Mouse (Mus musculus) layer of hippocampus, postnatal 25 days (tissue): ENCODE data around the gene Rnf24. TPM values are rescaled to one million over a fixed set of nuclear protein-coding genes. Genes with fewer than 3 reads are reported as not detected.
"Not testable (repeated sequence)": the region's sequence is repeated elsewhere in the genome, so short reads cannot be mapped to it uniquely, and the experiment has no call there.

Experiments
- DNase-seq, 2 experiments: peaks; one replicate each; pipeline ENCODE4 v3.0.0; 2022; ENCODE audit warnings: mixed read lengths in 2 of 2, low spot score in 1 of 2; ENCODE audit errors: extremely low spot score in 1 of 2
- total RNA-seq, 2 experiments: library from RNA; stranded (reverse); gene quantifications; 2 replicates each; pipeline ENCODE4 v1.2.3; 2021

Gene Rnf24
- total RNA-seq, 2 experiments from 2014 or later = 28.2 to 30.5 TPM

DNA sequence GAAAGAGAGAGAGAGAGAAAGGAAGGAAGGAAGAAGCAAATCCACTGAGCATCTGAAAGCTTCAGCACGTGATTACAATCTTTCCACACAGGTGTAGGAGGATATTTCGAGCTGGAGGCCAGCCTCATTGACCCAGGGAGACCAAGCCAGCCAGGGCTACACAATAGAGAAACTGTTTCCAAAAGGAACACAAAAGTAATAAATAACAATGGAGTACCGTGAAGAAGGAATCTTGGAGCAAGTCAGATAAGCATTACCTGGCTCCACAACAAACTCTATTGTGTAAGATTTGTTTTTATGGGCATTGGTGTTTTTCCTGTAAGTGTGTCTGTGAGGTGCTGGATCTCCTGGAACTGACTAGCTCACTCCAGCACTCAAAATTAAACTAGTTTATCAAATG lies 7.1 kb downstream of the Rnf24 start:
- DNase-seq = no peak

DNA sequence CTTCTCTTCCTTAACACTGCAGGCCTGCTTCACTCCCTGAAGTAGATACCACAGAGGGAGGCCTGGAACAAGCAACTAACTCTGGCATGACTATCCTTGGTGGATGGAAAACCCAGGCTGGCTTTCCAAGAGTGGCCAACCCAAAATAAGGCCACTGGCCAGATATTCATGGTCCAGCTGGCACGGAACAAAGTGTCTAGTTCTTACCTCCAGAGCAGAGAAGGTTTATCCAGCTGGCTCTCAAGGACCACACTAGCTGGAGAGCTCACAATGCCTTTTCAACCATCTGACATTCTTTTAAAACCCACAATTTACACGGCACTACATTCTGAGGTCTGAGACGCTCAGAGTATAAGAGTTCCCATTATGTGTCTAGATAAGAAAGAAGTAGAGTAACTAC lies 8.2 kb downstream of the Rnf24 start:
- no peak for DNase-seq

DNA sequence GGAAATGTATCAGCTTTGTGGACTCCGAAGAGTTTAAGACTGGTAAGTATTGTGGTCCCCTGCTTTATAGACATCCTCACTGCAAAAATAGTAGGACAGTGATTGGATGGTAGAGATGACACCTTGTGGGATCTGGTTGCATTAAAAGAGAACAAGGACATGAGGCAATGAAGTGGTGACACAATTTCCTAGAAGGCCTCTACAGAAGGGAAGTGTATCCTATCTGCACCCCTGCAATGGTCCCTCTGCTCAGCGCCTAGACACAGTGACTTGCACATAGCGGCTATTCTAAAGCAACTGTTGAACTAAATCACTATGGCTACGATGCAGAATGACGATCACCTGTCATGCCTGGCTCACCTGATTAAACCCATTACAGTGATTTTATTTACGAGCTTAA lies 15.1 kb downstream of the Rnf24 start:
- DNase-seq = no peak

DNA sequence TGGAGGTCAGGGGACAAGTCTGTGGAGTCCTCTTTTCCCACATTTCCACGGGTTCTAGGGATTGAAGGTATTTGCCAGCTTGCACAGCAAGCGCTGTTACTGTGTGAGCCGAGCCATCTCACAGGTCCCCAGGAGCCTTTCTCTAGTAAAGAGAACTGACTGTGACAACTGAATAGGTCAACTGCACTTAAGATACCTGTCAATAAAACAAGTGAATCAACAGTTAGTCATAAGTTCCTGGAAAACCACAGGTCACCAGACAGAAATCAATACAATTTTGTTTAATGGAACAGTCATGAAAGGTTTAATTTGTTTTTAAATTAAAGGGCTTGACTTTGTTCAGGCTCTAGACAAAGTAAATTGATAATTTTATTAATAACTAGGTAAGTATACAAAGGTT lies 22.1 kb downstream of the Rnf24 start:
- DNase-seq = no peak

DNA sequence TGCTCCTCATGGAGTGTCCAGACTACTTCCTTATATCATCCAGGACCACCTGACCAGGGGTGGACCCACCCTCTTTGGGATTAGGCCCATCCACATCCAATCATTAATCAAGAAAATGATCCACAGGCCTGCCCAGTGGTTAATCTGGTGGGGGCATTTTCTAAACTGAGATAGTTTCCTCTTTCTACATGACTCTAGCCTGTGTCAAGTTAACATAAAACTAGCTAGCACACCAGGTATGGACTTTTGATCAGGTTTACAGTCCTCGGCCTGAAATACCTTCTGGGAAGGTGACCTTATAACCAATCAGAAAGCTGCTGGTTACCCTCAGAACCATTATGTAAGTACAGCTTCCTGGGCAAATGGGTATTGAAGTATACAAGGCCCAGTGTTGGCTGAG lies 23.7 kb downstream of the Rnf24 start:
- DNase-seq = no peak

DNA sequence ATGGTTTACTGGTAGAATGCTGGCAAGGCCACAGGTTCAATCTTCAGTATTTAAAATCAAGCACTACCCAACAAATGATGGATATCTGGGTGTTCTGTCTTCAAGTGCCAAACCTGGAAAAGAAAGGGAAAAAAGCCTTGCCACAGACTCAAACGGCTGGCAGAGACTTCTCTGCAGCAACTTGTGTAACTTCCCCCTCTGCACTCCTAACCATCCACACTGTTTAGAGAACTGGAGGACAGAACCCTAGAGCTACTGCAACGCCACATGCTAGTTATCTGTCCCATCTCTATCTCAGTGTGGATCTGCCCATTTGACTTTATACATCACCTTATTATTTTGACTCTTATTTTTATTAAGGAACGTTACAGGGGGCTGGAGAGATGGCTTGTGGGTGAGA lies 26.6 kb downstream of the Rnf24 start:
- DNase-seq = no peak

DNA sequence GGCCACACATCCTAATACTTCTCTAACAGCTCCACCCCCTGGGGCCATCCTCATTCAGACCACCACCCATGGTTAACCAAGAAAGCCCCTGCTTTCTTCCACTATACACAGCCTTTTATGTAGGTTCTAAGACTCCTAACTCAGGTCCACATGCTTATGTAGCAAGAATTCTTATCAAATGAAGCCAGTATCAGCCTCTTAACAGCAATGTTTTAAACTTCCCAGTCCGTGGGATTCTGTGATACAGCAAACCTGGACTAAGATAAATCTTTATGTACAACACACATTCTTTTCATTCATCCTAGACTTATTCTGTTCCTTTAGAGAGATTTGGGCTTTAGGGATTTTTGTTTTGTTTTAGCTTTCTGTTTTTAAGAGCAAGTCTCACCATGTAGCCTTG lies 29.0 kb downstream of the Rnf24 start:
- DNase-seq = no peak

DNA sequence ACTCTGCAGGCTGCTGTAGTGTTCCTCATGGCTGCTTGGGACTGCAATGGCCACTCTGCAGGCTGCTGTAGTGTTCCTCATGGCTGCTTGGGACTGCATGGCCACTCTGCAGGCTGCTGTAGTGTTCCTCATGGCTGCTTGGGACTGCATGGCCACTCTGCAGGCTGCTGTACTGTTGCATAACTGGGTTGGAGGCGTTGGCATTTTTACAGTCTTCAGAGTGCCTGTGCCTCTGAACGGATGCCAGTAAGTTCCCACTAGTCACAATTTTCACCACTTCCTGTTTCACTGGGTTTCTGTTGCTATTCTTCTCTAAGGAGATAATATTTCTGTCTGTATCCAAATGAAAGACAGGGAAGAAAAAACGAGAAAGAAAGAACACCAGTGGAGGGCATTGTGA lies 31.5 kb downstream of the Rnf24 start:
- DNase-seq = not testable (repeated sequence)

DNA sequence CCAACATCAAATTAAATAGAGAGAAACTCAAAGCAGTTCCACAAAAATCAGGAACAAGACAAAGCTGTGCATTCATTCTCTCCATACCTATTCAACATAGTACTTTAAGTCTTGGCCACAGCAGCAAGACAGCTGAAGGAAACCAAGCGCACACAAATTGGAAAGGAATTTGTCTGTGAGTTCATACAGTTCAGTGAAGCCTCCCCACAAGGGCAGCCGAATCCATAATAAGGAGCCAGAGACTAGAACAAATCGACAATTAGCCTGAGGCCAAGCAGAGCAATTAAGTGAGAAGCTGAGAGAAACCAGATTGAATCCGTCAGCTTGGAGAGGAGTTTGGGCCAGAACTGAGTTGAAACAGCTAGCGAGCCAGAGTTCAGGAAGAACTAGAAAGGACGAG lies 33.3 kb downstream of the Rnf24 start:
- DNase-seq = no peak

DNA sequence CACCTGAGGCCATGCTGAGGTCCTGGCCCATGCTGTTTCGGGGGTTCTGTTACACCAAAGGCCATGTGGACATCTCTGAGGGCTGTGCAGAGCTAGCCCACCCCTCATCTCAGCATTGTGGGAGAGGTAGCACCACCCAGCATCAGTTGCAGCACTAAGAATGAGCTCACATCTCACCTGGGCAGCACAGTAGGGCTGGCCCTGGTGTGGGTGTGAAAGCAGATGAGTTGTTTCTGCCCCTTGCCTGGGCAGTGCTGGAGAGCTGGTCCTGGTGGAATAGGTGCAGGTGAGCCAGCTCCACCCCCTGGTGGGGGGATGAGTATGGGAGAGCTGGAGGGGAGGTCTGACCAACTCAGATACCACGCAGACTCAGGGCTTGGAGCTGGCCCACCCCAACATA lies 36.5 kb downstream of the Rnf24 start:
- no peak for DNase-seq

DNA sequence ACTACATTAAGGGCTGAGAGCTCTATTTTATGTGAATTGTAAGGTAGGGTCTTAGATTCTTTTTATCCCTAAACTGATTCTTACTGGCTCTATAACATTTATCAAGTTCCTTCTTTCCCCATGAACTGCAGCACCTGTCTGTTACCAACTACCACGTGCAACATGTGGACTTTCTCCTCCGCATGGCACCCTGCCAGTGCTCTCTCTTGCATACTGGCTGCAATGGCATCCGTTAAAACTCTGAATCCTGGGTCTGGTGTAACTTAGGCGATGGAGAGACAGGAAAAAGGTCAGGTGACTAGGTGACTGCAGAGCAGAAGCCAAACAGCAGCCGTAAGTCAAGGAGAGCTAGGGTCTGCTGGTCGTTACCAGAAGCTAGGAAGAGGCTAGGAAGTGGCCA lies 43.4 kb downstream of the Rnf24 start:
- no peak for DNase-seq

DNA sequence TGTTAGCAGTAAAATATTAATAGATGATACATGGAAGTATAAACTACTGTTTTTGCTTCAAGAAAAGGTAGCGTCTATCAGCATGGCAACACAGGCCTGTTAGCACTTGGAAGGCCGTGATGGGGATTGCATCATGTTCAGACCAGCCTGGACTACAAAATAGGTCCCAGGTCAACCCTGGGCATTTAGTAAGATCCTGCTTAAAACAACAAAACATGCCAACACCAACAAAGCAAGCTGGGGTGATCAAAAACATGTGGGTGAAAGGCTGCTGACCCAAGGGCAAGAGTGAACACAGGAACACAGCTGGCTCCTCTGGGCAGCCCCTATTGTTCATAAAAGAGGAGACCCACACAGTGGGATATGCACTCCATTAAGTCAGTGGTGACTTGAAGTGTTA lies 44.9 kb downstream of the Rnf24 start:
- no peak for DNase-seq

DNA sequence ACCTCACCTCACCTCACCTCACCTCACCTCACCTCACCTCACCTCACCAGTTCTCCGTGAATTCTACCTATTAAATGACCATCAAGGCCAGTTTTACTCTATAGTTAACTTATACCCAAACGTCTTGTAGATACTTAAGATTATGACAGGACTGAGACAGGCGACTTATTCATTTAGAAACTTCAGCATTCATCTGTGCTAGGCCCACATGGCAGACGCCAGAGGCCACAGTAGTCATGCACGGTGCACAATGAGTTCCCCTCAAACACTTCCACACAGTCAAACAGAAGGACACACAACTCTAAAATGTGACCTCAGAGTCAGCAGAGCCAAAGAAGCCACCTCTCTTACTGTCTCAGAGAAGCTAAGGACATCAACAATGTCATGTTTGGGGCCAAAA lies 45.3 kb downstream of the Rnf24 start:
- no peak for DNase-seq

DNA sequence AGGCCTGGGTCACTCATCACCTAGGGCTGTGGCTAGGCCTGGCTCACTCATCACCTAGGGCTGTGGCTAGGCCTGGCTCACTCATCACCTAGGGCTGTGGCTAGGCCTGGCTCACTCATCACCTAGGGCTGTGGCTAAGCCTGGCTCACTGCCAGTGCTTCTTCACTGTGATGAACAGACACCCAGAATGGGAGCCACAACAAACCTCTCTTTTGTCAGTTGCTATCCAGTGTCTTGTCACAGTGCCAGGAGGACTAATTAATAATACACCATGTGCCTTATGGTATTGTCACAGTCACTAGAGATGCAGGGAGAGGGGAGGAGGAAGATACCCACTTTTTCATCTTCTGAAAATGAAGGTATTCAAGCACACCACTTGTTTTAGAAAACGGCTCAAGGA lies 47.5 kb downstream of the Rnf24 start:
- DNase-seq = not testable (repeated sequence)

DNA sequence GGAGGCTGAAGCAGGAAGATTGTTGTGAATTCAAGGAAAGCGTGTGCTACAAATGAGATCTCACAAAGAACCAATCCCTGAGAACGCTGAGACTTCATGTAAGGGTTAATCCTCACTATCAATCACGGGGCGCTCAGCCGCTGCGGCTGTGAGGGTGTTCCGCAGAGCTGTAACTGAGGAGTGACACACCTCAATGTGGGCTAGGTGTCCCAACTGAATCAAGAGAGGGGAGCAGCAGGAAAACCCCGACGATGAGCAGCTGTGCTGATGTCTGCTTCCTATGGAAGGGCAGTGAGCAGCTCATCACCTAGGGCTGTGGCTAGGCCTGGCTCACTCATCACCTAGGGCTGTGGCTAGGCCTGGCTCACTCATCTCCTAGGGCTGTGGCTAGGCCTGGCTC lies 48.2 kb downstream of the Rnf24 start:
- DNase-seq = no peak

DNA sequence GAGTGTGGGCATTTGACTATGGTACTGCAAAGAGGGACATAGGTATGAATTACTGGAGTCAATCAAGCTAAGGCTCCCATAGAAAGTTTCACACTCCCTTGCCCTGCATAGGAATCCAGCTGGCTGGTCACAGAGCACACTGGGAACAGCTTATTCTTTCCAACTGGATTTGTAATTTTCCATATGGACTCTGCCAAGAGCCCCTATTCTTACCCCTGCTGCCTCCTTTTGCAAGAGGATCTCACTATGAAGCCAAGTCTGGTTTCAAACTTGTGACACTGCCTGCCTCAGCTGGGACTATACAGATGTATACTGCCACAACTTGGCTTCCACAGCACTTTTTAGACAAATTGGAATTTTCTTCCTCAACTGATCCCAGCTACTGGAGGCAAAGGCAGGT lies 51.1 kb downstream of the Rnf24 start:
- DNase-seq = no peak

DNA sequence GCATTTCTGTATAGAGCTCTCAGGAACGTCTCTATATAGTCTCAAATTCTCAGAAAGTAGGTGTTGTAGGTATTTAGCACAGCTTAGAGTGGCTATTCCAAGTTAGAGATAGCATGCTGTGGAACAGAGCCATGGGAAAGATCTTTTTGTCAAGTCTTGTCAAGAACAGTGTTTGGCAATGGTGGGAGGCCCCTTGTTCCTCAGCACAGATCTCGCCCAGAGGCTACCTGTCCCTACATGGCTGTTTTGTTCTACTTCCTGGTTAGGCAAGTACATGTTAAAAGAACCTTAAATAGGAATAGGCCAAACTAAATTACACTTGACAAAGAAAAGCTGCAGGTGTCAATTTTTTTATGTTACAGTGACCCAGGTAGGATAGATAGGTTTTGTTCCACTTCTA lies 52.2 kb downstream of the Rnf24 start:
- DNase-seq = no peak

DNA sequence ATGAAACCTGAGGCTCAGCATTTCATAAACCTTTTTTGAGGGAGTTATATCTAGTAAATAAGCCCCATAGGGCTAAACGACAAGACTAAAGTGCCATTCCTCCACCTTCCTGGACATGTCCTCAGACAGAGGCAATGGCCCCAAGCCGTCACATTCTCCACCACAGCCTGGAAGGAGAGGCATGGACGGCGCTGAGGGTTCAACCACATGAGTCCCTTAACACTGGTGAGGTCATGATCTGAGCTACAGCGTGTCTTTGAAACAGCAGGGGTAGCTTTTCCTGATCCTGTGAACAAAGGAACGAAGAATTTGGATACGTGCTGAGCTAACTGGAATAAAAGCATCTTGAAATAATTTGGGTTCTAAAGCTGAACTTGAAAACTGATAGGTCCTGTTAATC lies 54.0 kb downstream of the Rnf24 start:
- not testable (repeated sequence) for DNase-seq

DNA sequence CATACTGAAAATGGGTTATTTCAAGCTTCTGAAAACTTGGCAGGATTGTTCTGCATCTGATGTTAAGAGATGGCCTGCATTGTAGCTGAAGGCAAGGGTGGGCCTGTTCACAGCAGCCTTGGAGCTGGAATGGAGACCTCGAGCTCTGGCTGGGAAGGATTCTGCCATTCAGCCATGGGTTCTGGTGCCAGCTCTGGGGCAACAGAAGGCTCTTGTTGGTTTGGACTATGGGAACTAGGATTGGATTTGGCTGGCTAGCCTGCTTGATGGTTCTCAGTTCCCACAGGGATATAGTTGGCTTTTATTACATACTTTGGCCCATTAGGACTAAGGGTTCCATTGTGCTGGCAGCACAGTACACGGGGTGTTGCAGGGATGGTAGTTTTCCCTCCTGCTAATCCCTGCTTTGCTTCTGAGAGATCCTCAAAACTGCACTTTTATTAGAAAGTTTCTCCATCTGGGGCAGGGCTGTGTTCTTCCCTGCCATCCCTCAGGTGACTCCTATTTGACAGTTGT lies 55.9 kb downstream of the Rnf24 start:
- DNase-seq = no peak

DNA sequence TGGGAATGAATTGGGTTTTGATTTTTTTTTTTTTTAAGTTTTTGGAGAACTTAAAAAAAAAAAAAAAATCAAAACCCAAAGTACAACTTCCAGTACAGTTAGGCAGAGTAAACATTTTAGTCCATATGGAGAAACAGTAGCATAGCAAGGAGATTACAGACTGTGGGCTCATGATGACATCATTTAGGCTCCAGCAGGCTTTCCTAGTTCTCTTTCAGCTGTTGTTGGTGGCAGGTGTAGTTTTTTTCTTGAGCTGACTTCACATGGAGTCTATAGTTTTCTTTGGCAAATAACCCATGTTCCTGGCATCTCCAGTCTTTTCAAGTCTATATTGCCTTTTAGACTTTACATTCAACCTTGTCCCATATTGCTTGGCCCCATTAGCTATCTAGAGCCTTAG lies 62.0 kb downstream of the Rnf24 start:
- DNase-seq = no peak

DNA sequence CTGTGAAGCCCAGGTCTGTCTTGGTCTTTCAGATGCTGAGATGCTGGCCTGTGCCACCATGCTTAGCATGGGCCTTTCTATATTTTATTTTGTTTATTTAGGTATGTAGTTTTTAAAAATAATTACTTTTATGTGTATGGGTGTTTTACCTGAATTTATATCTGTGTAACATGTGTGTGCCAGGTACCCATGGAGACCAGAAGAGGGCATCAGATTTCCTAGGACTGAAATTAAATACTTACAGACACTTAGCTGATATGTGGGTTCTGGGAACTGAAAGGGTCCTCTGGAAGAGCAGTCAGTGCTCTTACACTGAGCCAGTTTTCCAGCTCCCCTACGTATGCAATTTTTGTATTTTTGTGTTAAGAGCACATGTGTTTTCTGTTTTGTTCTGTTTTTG lies 66.4 kb downstream of the Rnf24 start:
- DNase-seq = no peak

DNA sequence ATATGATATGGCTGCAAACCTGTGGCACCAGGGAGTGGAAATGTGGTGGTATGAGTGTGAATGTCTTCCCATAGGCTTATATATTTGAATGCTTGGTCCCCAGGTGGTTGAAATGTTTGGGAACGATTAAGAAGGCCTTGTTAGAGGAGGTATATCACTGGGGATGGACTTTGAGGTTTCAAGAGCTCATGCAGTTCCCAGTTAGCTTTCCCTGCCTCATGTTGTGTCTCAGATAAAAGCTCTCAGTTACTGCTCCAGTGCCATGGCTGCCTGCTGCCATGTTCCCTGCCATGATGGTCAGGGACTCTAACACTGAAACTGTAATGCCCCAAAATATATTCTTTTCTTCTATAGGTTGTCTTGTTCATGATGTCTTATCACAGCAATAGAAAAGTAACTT lies 71.1 kb downstream of the Rnf24 start:
- no peak for DNase-seq

DNA sequence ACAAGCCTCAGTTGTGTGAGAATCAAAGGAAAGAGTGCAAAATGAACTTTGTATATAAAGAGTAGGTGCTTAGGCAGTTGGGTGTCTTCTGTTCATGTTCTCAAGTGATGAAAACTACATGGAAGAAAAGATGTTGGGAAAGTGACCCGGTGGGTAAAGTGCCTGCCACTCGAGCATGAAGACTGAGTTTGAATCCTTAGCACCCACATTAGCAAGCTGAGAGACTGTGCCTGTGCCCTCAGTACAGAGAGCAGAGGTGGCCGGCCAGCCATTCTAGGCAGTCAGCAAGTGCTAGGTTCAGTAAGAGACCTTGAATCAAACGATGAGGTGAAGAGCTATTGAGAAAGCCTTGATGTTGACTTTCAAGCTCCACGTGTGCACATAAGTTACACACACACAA lies 76.0 kb downstream of the Rnf24 start:
- no peak for DNase-seq
